Mouse (Mus musculus) lung, postnatal 36 days (tissue): ENCODE data around the gene Aatf.
A peak's percentile ranks its signal among the peaks of the same experiment; 100 is the strongest.
"Not testable (repeated sequence)": the region's sequence is repeated elsewhere in the genome, so short reads cannot be mapped to it uniquely, and the experiment has no call there.

Experiments
- DNase-seq: peaks from one replicate; pipeline ENCODE4 v3.0.0; 2022; ENCODE audit warnings: mixed read lengths

Gene Aatf

GRCm38 (mm10) chr11:84434879-84435278 is 78.4 kb downstream of the Aatf start:
- no peak for DNase-seq

GRCm38 (mm10) chr11:84430336-84430735 is 83.0 kb downstream of the Aatf start:
- DNase-seq = no peak

GRCm38 (mm10) chr11:84429581-84429980 is 83.7 kb downstream of the Aatf start:
- DNase-seq = peak; percentile 59

GRCm38 (mm10) chr11:84426633-84426998 is 86.7 kb downstream of the Aatf start:
- no peak for DNase-seq

GRCm38 (mm10) chr11:84425736-84426632 is 87.3 kb downstream of the Aatf start:
- DNase-seq = no peak

- no peak for DNase-seq
These were observed 92.5 kb downstream of the Aatf start for GRCm38 (mm10) chr11:84420779-84421178.

- DNase-seq = no peak
These were observed 100.2 kb downstream of the Aatf start for GRCm38 (mm10) chr11:84413111-84413510.

GRCm38 (mm10) chr11:84412201-84412934 is 101.0 kb downstream of the Aatf start:
- no peak for DNase-seq

- DNase-seq = no peak
These were observed 101.7 kb downstream of the Aatf start for GRCm38 (mm10) chr11:84411642-84412018.

GRCm38 (mm10) chr11:84410879-84411641 is 102.3 kb downstream of the Aatf start:
- DNase-seq = no peak

GRCm38 (mm10) chr11:84410383-84410782 is 102.9 kb downstream of the Aatf start:
- DNase-seq = no peak

GRCm38 (mm10) chr11:84406733-84407132 is 106.6 kb downstream of the Aatf start:
- DNase-seq = no peak

- DNase-seq = peak; percentile 22
These were observed 118.3 kb downstream of the Aatf start for GRCm38 (mm10) chr11:84395010-84395409.

GRCm38 (mm10) chr11:84393571-84393970 is 119.8 kb downstream of the Aatf start:
- no peak for DNase-seq

- not testable (repeated sequence) for DNase-seq
These were observed 121.3 kb downstream of the Aatf start for GRCm38 (mm10) chr11:84392066-84392465.

GRCm38 (mm10) chr11:84391126-84391525 is 122.2 kb downstream of the Aatf start:
- no peak for DNase-seq

GRCm38 (mm10) chr11:84389332-84389731 is 124.0 kb downstream of the Aatf start:
- DNase-seq = peak; percentile 76

- DNase-seq = no peak
These were observed 129.4 kb downstream of the Aatf start for GRCm38 (mm10) chr11:84383891-84384290.

- no peak for DNase-seq
These were observed 130.9 kb downstream of the Aatf start for GRCm38 (mm10) chr11:84382450-84382849.

- DNase-seq = no peak
These were observed 136.6 kb downstream of the Aatf start for GRCm38 (mm10) chr11:84376510-84377365.

GRCm38 (mm10) chr11:84375951-84376496 is 137.3 kb downstream of the Aatf start:
- DNase-seq = no peak

- no peak for DNase-seq
These were observed 140.2 kb downstream of the Aatf start for GRCm38 (mm10) chr11:84373122-84373521.
